8 mouse cellular contexts compared by ENCODE assay signal in the genomic region with DNA sequence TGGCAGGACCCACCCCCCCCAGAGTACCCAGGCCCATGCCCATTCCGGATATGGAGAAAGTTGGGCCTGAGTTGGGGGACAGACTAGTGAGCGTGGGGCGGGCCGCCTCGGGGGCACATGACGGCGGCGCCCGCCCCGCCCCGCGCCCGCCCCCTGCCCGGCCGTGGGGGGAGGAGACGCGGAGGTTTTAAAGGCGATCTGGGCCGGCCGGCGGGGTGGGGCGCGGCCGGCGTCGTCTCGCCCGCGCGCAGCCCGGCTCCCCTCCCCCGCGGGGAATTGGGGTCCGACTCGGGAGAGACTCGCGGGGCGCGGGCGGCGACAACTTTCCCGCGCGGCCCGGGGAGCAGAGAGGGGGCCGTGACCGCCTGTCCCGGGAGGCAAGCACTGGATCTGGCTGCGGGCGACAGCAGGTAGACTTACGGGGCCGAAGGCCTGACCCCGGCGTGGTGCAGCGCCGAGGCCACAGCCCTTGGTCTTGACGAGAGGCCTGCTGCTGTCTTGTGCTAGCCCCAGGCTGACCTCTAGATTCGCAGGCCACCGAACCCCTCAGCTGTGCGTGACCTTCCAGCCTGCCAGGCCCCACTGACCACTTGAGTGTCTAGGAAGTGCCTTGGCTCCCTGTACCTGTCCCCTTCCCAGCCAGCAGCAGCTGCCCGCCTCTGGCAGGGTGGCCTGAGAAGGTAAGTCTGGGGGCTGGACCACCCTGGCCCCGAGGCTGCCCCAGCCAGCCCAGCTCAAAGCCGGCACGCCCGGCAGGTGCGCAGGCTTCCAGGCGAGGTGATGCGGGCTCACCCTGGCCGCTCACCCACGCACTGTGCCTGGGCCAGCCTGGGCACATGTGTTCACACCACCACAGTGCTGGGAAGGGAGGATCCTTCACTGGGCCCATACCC. TPM values are rescaled to one million over a fixed set of nuclear protein-coding genes. Genes with fewer than 3 reads are reported as not detected.
A peak's percentile ranks its signal among the peaks of the same experiment; 100 is the strongest.
DNase-seq lines count a peak whose midpoint lies in the region; ATAC-seq and TF ChIP-seq lines count a peak whose summit lies in the region.

No protein-coding gene starts in this region.

- peak overlapping the region; percentile 77 for H3K4me3 ChIP-seq in heart, embryonic 11.5 days (ENCODE audit: low read depth, low read length)
- H3K4me3 ChIP-seq in kidney, embryonic 14.5 days (ENCODE audit: low read length): peak overlapping the region; percentile 71
- peak overlapping the region; percentile 83 for H3K4me3 ChIP-seq in lung, postnatal 0 days (ENCODE audit: low read depth, low read length)

- no peaks in the 10 kb centered on the region for H3K27me3 ChIP-seq in heart, embryonic 11.5 days (ENCODE audit: control insufficient read depth, insufficient read depth, low read length)
- no peaks in the 10 kb centered on the region for H3K27me3 ChIP-seq in kidney, embryonic 14.5 days (ENCODE audit: control insufficient read depth, insufficient read depth, low read length)
- no peaks in the 10 kb centered on the region for H3K27me3 ChIP-seq in lung, postnatal 0 days (replicated peaks; ENCODE audit: insufficient read depth, low read length)

- no peak for TF ChIP-seq EP300 in lung, postnatal 0 days (IDR thresholded peaks at IDR 0.05)

- peak overlapping the region; percentile 96 for H3K9ac ChIP-seq in heart, embryonic 11.5 days (ENCODE audit: low read depth, low read length)
- H3K9ac ChIP-seq in kidney, embryonic 14.5 days (ENCODE audit: low read depth, low read length): peak overlapping the region; percentile 82
- peak overlapping the region; percentile 97 for H3K9ac ChIP-seq in lung, postnatal 0 days (replicated peaks; ENCODE audit: low read depth)

- H3K27ac ChIP-seq in heart, embryonic 11.5 days (ENCODE audit: low read depth, low read length): peak overlapping the region; percentile 98
- H3K27ac ChIP-seq in kidney, embryonic 14.5 days (ENCODE audit: low read depth, low read length): peak overlapping the region; percentile 90
- H3K27ac ChIP-seq in lung, postnatal 0 days (ENCODE audit: low read length): peak overlapping the region; percentile 99

- H3K4me2 ChIP-seq in heart, embryonic 11.5 days: peak overlapping the region; percentile 99
- H3K4me2 ChIP-seq in kidney, embryonic 14.5 days (replicated peaks; ENCODE audit: low read depth, low read length): peak overlapping the region; percentile 91
- H3K4me2 ChIP-seq in lung, postnatal 0 days (replicated peaks; ENCODE audit: low read depth, low read length): peak overlapping the region; percentile 89

- ATAC-seq in heart, embryonic 11.5 days (replicated peaks; ENCODE audit: insufficient number of reproducible peaks, low FRiP score, low TSS enrichment): peak; percentile 37
- peak; percentile 6; the same call in 1 of the 2 replicates for ATAC-seq in kidney, embryonic 14.5 days (ENCODE audit: low FRiP score, low TSS enrichment)
- ATAC-seq in lung, postnatal 0 days: peak; percentile 29
- ATAC-seq in activated CD4-positive, CD25-positive, alpha-beta regulatory T cell, adult 4 months: no peak

- no peaks in the 10 kb centered on the region for H3K9me3 ChIP-seq in heart, embryonic 11.5 days (replicated peaks; ENCODE audit: control insufficient read depth, low read length)
- no peaks in the 10 kb centered on the region for H3K9me3 ChIP-seq in kidney, embryonic 14.5 days (ENCODE audit: control insufficient read depth, low read length)
- H3K9me3 ChIP-seq in lung, postnatal 0 days (ENCODE audit: low read length): no peaks in the 10 kb centered on the region

- DNase-seq in layer of hippocampus, adult 11-12 months (ENCODE audit: low spot score): peak; percentile 73
- DNase-seq in layer of hippocampus, adult 9-10 months (ENCODE audit: low spot score): no peak
- DNase-seq in embryo, embryonic 9.5 days (ENCODE audit: extremely low spot score): peak; percentile 68
- DNase-seq in lung, postnatal 0 days (ENCODE audit: low spot score): peak; percentile 92
- peak; percentile 86 for DNase-seq in ovary, postnatal 36 days (ENCODE audit: low spot score)

- 3% methylated on average over 55 of the region's 70 CpGs for WGBS in heart, embryonic 11.5 days (ENCODE audit: insufficient replicate concordance)
- WGBS in kidney, embryonic 14.5 days: 4% methylated on average over 60 of the region's 70 CpGs
- WGBS in lung, postnatal 0 days: 3% methylated on average over 27 of the region's 70 CpGs

- H3K36me3 ChIP-seq in heart, embryonic 11.5 days (ENCODE audit: control insufficient read depth, insufficient read depth, low read length): peaks cover 4% of the 10 kb centered on the region; the same call in 1 of the 2 replicates
- no peaks in the 10 kb centered on the region; the same call in 1 of the 2 replicates for H3K36me3 ChIP-seq in kidney, embryonic 14.5 days (ENCODE audit: control insufficient read depth, insufficient read depth, low read length)
- H3K36me3 ChIP-seq in lung, postnatal 0 days (ENCODE audit: insufficient read depth, low read length): 0 out of 2 replicates have a peak, but pooled peaks cover 2% of the 10 kb centered on the region

- peaks cover 55% of the 10 kb centered on the region for H3K4me1 ChIP-seq in heart, embryonic 11.5 days (ENCODE audit: control insufficient read depth, insufficient read depth, low read length)
- H3K4me1 ChIP-seq in kidney, embryonic 14.5 days (ENCODE audit: control insufficient read depth, insufficient read depth, low read length): peaks cover 51% of the 10 kb centered on the region
- peaks cover 21% of the 10 kb centered on the region for H3K4me1 ChIP-seq in lung, postnatal 0 days (ENCODE audit: insufficient read depth, low read depth, low read length)

- TF ChIP-seq CTCF in lung, postnatal 0 days (IDR thresholded peaks at IDR 0.05): no peak

RNA-seq across cellular contexts. Expression of a gene that starts 15.9 kb away (rescaled TPM):
- 1.4 and 2.8 TPM in 2 replicates for polyA plus RNA-seq in heart, embryonic 11.5 days (2014; fragmentation: Nextera tagmentation; extraction: Ambion mirVana)
- 4.3 and 5.5 TPM in 2 replicates for polyA plus RNA-seq in kidney, embryonic 14.5 days (2014; fragmentation: Nextera tagmentation; extraction: Ambion mirVana)
- polyA plus RNA-seq in lung, postnatal 0 days (2015; fragmentation: Nextera tagmentation; extraction: Ambion mirVana): 1.9 and 3.2 TPM in 2 replicates
- polyA plus RNA-seq in activated CD4-positive, CD25-positive, alpha-beta regulatory T cell, adult 4 months (2017; shearing (Covaris generic)): 1 to 10 TPM in 1 of 2 experiments, not detected in 1; 1.1 TPM

RNA-seq across cellular contexts. Expression of a gene that starts 36.0 kb away (rescaled TPM):
- polyA plus RNA-seq in heart, embryonic 11.5 days (2014; fragmentation: Nextera tagmentation; extraction: Ambion mirVana): 6.3 and 7.8 TPM in 2 replicates
- 10.2 and 15.7 TPM in 2 replicates for polyA plus RNA-seq in kidney, embryonic 14.5 days (2014; fragmentation: Nextera tagmentation; extraction: Ambion mirVana)
- 7.8 and 8.4 TPM in 2 replicates for polyA plus RNA-seq in lung, postnatal 0 days (2015; fragmentation: Nextera tagmentation; extraction: Ambion mirVana)
- 1 to 10 TPM; 3.1 to 5.5 TPM for polyA plus RNA-seq in activated CD4-positive, CD25-positive, alpha-beta regulatory T cell, adult 4 months (2017; shearing (Covaris generic))

RNA-seq across cellular contexts. Expression of a gene that starts 48.6 kb away (rescaled TPM):
- 321 and 330 TPM in 2 replicates for polyA plus RNA-seq in heart, embryonic 11.5 days (2014; fragmentation: Nextera tagmentation; extraction: Ambion mirVana)
- polyA plus RNA-seq in kidney, embryonic 14.5 days (2014; fragmentation: Nextera tagmentation; extraction: Ambion mirVana): 388 TPM in 2 replicates
- polyA plus RNA-seq in lung, postnatal 0 days (2015; fragmentation: Nextera tagmentation; extraction: Ambion mirVana): 302 and 339 TPM in 2 replicates
- polyA plus RNA-seq in activated CD4-positive, CD25-positive, alpha-beta regulatory T cell, adult 4 months (2017; shearing (Covaris generic)): 100 to 1,000 TPM; 382 to 385 TPM

RNA-seq across cellular contexts. Expression of a gene that starts 53.1 kb away (rescaled TPM):
- 0.44 and 0.59 TPM in 2 replicates for polyA plus RNA-seq in heart, embryonic 11.5 days (2014; fragmentation: Nextera tagmentation; extraction: Ambion mirVana)
- polyA plus RNA-seq in kidney, embryonic 14.5 days (2014; fragmentation: Nextera tagmentation; extraction: Ambion mirVana): 0.87 and 1.2 TPM in 2 replicates
- 0.80 and 1.0 TPM in 2 replicates for polyA plus RNA-seq in lung, postnatal 0 days (2015; fragmentation: Nextera tagmentation; extraction: Ambion mirVana)
- 1 to 10 TPM in 1 of 2 experiments, under 1 TPM in 1; 0.40 to 1.2 TPM for polyA plus RNA-seq in activated CD4-positive, CD25-positive, alpha-beta regulatory T cell, adult 4 months (2017; shearing (Covaris generic))

RNA-seq across cellular contexts. Expression of a gene that starts 53.2 kb away (rescaled TPM):
- 11.1 and 12.6 TPM in 2 replicates for polyA plus RNA-seq in heart, embryonic 11.5 days (2014; fragmentation: Nextera tagmentation; extraction: Ambion mirVana)
- 11.7 and 17.7 TPM in 2 replicates for polyA plus RNA-seq in kidney, embryonic 14.5 days (2014; fragmentation: Nextera tagmentation; extraction: Ambion mirVana)
- polyA plus RNA-seq in lung, postnatal 0 days (2015; fragmentation: Nextera tagmentation; extraction: Ambion mirVana): 15.6 and 16.3 TPM in 2 replicates
- 10 to 100 TPM; 14.9 to 16.0 TPM for polyA plus RNA-seq in activated CD4-positive, CD25-positive, alpha-beta regulatory T cell, adult 4 months (2017; shearing (Covaris generic))
